Mouse (Mus musculus) hindbrain, embryonic 10.5 days (tissue): ENCODE data around the gene Cnih2. TPM values are rescaled to one million over a fixed set of nuclear protein-coding genes. Genes with fewer than 3 reads are reported as not detected.
"Not testable (repeated sequence)": the region's sequence is repeated elsewhere in the genome, so short reads cannot be mapped to it uniquely, and the experiment has no call there.

ENCODE experiments used
- DNase-seq: peaks from one replicate; pipeline ENCODE4 v3.0.0-alpha.2; 2017; ENCODE audit warnings: low spot score
- H3K27ac ChIP-seq: fragments of 300-500 bp; sonication (generic); 2 replicates; pipeline ENCODE4 v1.5.1; 2016; ENCODE audit warnings: mild to moderate bottlenecking, moderate library complexity
- H3K27me3 ChIP-seq: fragments of 300-500 bp; sonication (generic); 2 replicates; pipeline ENCODE4 v1.6.1; 2016; ENCODE audit warnings: mild to moderate bottlenecking; ENCODE audit not compliant: poor library complexity, insufficient read depth, severe bottlenecking
- H3K36me3 ChIP-seq: fragments of 300-500 bp; sonication (generic); 2 replicates; pipeline ENCODE4 v1.6.1; 2016; ENCODE audit warnings: mild to moderate bottlenecking, moderate library complexity
- H3K4me1 ChIP-seq: fragments of 300-500 bp; sonication (generic); replicated peaks from 2 replicates; pipeline ENCODE4 v1.6.1; 2016; ENCODE audit warnings: mild to moderate bottlenecking
- H3K4me3 ChIP-seq: fragments of 300-500 bp; sonication (generic); 2 replicates; pipeline ENCODE4 v1.5.1; 2016; ENCODE audit warnings: mild to moderate bottlenecking, moderate library complexity
- H3K9me3 ChIP-seq: fragments of 300-500 bp; sonication (generic); 2 replicates; pipeline ENCODE4 v1.6.1; 2016; ENCODE audit warnings: mild to moderate bottlenecking, moderate library complexity
- WGBS: fragments of 180-500 bp; shearing (Covaris S2); methylation state at CpG from one replicate; pipeline ENCODE4 v1.1.7; 2016; 5-methylcytosine and 5-hydroxymethylcytosine counted together
- polyA plus RNA-seq: library from polyadenylated mRNA; unstranded; fragments of >200 nt; fragmentation: Nextera tagmentation; extraction: Ambion mirVana; gene quantifications from 2 replicates; pipeline ENCODE4 v1.2.1, GENCODE M21; 2016

The Cnih2 gene
- polyA plus RNA-seq, 1 experiment from 2014 or later, result 115 TPM

- H3K27me3 ChIP-seq, result peaks cover 35% of the 10 kb centered on the region
- under 1% methylated on average over 58 of the region's 58 CpGs for WGBS
- H3K36me3 ChIP-seq, result peaks cover 38% of the 10 kb centered on the region
- H3K27ac ChIP-seq, result peak within 1 kb of the TSS; percentile 84
- peak; percentile 93 for DNase-seq
- H3K4me1 ChIP-seq, result peaks cover 36% of the 10 kb centered on the region
- H3K4me3 ChIP-seq, result peak within 1 kb of the TSS; percentile 84
- H3K9me3 ChIP-seq, result no peaks in the 10 kb centered on the region
Measured at GRCm38 (mm10) chr19:5087884-5088728, 10.2 kb downstream of the Cnih2 start, which contains the start of gene Yif1a. Yif1a (plus strand) TSS chr19:5088538.

GRCm38 (mm10) chr19:5086533-5086932 is 11.8 kb downstream of the Cnih2 start:
- not testable (repeated sequence) for DNase-seq, H3K4me3 ChIP-seq, H3K27ac ChIP-seq, H3K9me3 ChIP-seq
- Histone ChIP-seq H3K4me1 (peaks cover 36% of the 10 kb centered on the region), H3K36me3 (peaks cover 22% of the 10 kb centered on the region), H3K27me3 (peaks cover 51% of the 10 kb centered on the region)
- 58% methylated on average over 4 of the region's 4 CpGs for WGBS

- peak within 1 kb of the TSS; percentile 30; the same call in 1 of the 2 replicates for H3K27ac ChIP-seq
- H3K9me3 ChIP-seq, result no peaks in the 10 kb centered on the region
- peak within 1 kb of the TSS; percentile 57 for H3K4me3 ChIP-seq
- H3K36me3 ChIP-seq, result peaks cover 10% of the 10 kb centered on the region
- peaks cover 36% of the 10 kb centered on the region for H3K4me1 ChIP-seq
- DNase-seq, result no peak
- H3K27me3 ChIP-seq, result peaks cover 63% of the 10 kb centered on the region
- WGBS, result under 1% methylated on average over 69 of the region's 69 CpGs
Measured at GRCm38 (mm10) chr19:5085145-5085863, 13.0 kb downstream of the Cnih2 start, which contains the start of gene Tmem151a. Tmem151a (minus strand) TSS chr19:5085531.

GRCm38 (mm10) chr19:5084834-5085144 is 13.5 kb downstream of the Cnih2 start:
- peaks cover 36% of the 10 kb centered on the region for H3K4me1 ChIP-seq
- H3K9me3 ChIP-seq, result no peaks in the 10 kb centered on the region
- no peak overlapping the region; the same call in 1 of the 2 replicates for H3K27ac ChIP-seq
- WGBS, result 6% methylated on average over 15 of the region's 15 CpGs
- H3K27me3 ChIP-seq, result peaks cover 68% of the 10 kb centered on the region
- peaks cover 5% of the 10 kb centered on the region; the same call in 1 of the 2 replicates for H3K36me3 ChIP-seq
- peak overlapping the region; percentile 57 for H3K4me3 ChIP-seq
- no peak for DNase-seq

GRCm38 (mm10) chr19:5083961-5084833 is 14.1 kb downstream of the Cnih2 start:
- no peak overlapping the region for H3K27ac ChIP-seq
- 77% methylated on average over 3 of the region's 3 CpGs for WGBS
- H3K36me3 ChIP-seq, result no peaks in the 10 kb centered on the region
- DNase-seq, result no peak
- H3K9me3 ChIP-seq, result no peaks in the 10 kb centered on the region
- peaks cover 30% of the 10 kb centered on the region for H3K4me1 ChIP-seq
- peaks cover 70% of the 10 kb centered on the region for H3K27me3 ChIP-seq
- H3K4me3 ChIP-seq, result peak overlapping the region; percentile 57

GRCm38 (mm10) chr19:5082596-5082995 is 15.7 kb downstream of the Cnih2 start:
- Histone ChIP-seq H3K4me3 (no peak overlapping the region), H3K27ac (no peak overlapping the region), H3K9me3 (no peaks in the 10 kb centered on the region), H3K27me3 (peaks cover 70% of the 10 kb centered on the region), H3K4me1 (peaks cover 18% of the 10 kb centered on the region), H3K36me3 (no peaks in the 10 kb centered on the region)
- 65% methylated on average over 24 of the region's 24 CpGs for WGBS
- DNase-seq, result no peak

- no peak for DNase-seq
- Histone ChIP-seq H3K9me3 (no peaks in the 10 kb centered on the region), H3K36me3 (no peaks in the 10 kb centered on the region), H3K4me1 (peaks cover 13% of the 10 kb centered on the region), H3K27me3 (peaks cover 70% of the 10 kb centered on the region), H3K27ac (no peak overlapping the region), H3K4me3 (no peak overlapping the region)
- 71% methylated on average over 18 of the region's 18 CpGs for WGBS
Measured at GRCm38 (mm10) chr19:5082005-5082404, 16.3 kb downstream of the Cnih2 start.

- 96% methylated on average over 1 of the region's 1 CpGs for WGBS
- Histone ChIP-seq H3K36me3 (no peaks in the 10 kb centered on the region), H3K27me3 (peaks cover 52% of the 10 kb centered on the region), H3K4me1 (no peaks in the 10 kb centered on the region), H3K9me3 (no peaks in the 10 kb centered on the region), H3K4me3 (no peak overlapping the region), H3K27ac (no peak overlapping the region)
- DNase-seq, result no peak
Measured at GRCm38 (mm10) chr19:5079279-5079678, 19.0 kb downstream of the Cnih2 start.

GRCm38 (mm10) chr19:5073518-5073917 is 24.8 kb downstream of the Cnih2 start:
- Histone ChIP-seq H3K9me3 (no peaks in the 10 kb centered on the region), H3K36me3 (no peaks in the 10 kb centered on the region), H3K27ac (no peak overlapping the region), H3K27me3 (peaks cover 45% of the 10 kb centered on the region), H3K4me1 (peaks cover 45% of the 10 kb centered on the region), H3K4me3 (no peak overlapping the region)
- 48% methylated on average over 5 of the region's 5 CpGs for WGBS
- DNase-seq, result no peak

- no peaks in the 10 kb centered on the region for H3K36me3 ChIP-seq
- peak overlapping the region; percentile 90 for H3K27ac ChIP-seq
- peaks cover 50% of the 10 kb centered on the region for H3K4me1 ChIP-seq
- WGBS, result under 1% methylated on average over 15 of the region's 15 CpGs
- H3K27me3 ChIP-seq, result peaks cover 50% of the 10 kb centered on the region
- no peaks in the 10 kb centered on the region for H3K9me3 ChIP-seq
- peak overlapping the region; percentile 61 for H3K4me3 ChIP-seq
- peak; percentile 85 for DNase-seq
Measured at GRCm38 (mm10) chr19:5073028-5073427, 25.3 kb downstream of the Cnih2 start.

- DNase-seq, result peak; percentile 49
- H3K4me1 ChIP-seq, result peaks cover 55% of the 10 kb centered on the region
- H3K27me3 ChIP-seq, result peaks cover 55% of the 10 kb centered on the region
- H3K9me3 ChIP-seq, result no peaks in the 10 kb centered on the region
- no peaks in the 10 kb centered on the region for H3K36me3 ChIP-seq
- peak overlapping the region; percentile 61 for H3K4me3 ChIP-seq
- WGBS, result 3% methylated on average over 20 of the region's 20 CpGs
- peak overlapping the region; percentile 90 for H3K27ac ChIP-seq
Measured at GRCm38 (mm10) chr19:5072389-5073019, 25.8 kb downstream of the Cnih2 start.
